Mouse (Mus musculus) adrenal gland (tissue): Measurements from ENCODE around the gene Lmx1a.

Experiments used
- intact Hi-C: fragments of 180-260 bp; cut with DNase I; formaldehyde crosslinking; loops from one replicate; pipeline ENCODE4 v1.15.1; 2025
- long read RNA-seq, 2 experiments: library from polyadenylated mRNA; unstranded; transcript quantifications; one replicate each; pipeline ENCODE4 v2.0.0; 2020; ENCODE audit warnings: borderline replicate concordance in 1 of 2; ENCODE audit not compliant: insufficient replicate concordance in 1 of 2

The Lmx1a gene
- long read RNA-seq, experiment 1: 0 reads
- long read RNA-seq, experiment 2: 0 reads

DNA sequence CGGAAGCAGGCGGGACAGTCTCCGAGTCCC lies at the start of gene Lmx1a:
Gene Lmx1a, plus strand, starts transcription at position 6 of the 30 bp plus-strand sequence.
- intact Hi-C loops: no loop called here

GRCm38 (mm10) chr1:167644866-167645537 lies 44.0 kb upstream of the Lmx1a start:
- intact Hi-C loops: no loop called here

DNA sequence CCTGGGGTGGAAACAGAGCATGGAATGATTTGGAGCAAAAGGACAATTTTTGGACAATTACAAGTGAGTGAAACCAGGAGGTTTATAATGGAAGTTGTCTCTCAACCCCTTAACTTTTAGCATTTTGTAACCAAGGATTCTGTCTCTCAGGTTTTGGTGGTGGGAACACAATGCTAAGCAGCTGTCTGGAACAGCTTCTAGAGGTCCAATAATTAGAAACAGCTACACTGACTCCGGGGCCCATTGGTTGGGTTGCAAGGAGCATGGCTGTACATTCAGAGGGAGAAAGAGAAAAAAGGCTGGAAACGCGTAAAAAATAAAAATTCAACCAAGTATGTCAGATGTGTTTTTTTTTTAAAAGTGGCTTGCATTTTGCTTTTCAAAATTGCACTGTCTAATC lies 40.4 kb upstream of the Lmx1a start:
- intact Hi-C loops: no loop called here

DNA sequence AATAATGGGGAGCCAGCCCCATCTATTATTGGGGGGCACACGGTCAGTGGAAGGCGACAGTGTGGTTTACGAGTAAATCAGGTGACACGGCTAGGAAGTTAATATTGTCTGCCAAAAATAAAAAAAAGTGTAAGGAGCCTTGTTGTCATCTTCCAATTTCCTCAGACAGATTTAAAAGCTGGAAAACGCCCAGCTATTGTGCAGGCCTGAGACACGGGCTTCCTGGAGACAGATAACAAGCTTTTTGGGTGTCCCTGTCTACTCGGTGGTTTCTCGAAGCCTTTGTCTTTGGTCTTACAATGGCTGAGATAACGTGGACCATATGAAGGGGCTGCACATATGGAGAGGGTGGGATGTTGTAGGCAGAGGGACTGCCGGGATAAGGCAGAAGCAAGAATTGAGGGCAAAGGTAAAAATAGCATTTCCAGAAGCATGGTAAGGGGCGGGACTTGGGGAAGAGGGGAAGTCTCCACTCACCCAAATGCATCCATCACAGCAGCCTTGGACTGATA lies 39.9 kb upstream of the Lmx1a start:
- intact Hi-C loops: no loop called here

GRCm38 (mm10) chr1:167652336-167652735 lies 36.7 kb upstream of the Lmx1a start:
- intact Hi-C loops: no loop called here

- intact Hi-C loops: no loop called here
These were observed 30.0 kb upstream of the Lmx1a start for GRCm38 (mm10) chr1:167659065-167659464.

GRCm38 (mm10) chr1:167660521-167661101 lies 28.4 kb upstream of the Lmx1a start:
- intact Hi-C loops: no loop called here

DNA sequence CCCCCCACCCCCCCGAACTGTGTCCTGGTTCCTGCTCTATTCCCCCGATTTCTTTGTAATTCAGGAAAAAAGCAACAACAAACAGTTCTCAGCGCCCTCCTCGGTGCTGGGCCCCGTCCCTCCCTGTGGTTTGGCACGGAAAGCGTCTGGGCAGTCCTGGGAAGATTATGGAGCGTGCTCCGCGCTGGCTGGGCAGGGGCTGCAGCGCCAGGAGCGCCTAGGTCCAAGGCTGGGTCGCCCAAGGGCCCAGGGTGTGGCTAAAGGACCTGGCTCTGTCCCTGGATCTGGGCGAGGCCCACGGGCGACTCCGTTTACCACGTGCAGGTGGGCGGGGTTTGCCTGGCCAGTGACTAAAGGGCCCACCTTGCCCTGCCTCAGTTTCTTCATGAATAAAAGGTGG lies 27.9 kb upstream of the Lmx1a start:
- intact Hi-C loops: no loop called here

GRCm38 (mm10) chr1:167663136-167663535 lies 25.9 kb upstream of the Lmx1a start:
- intact Hi-C loops: no loop called here

DNA sequence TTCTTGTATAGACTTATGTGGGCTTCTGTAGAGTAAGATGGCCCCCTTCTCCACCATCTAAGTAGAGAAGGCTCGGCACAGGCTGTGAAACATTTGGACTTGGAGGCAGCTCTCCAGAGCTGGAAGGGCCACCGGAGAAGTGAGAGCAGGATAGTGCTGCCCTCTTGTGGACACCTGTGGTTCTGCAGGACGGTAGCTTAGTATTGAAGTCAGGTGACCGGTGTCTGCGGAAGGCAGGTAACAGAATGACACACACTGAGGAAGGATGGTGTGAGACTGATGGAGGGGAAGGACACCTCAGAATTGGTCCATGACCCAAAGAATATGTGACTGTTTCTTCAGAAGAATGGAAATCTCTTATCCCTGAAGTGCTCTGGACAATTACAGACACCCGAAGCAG lies 19.2 kb upstream of the Lmx1a start:
- intact Hi-C loops: no loop called here

GRCm38 (mm10) chr1:167672433-167672987 lies 16.5 kb upstream of the Lmx1a start:
- intact Hi-C loops: no loop called here

DNA sequence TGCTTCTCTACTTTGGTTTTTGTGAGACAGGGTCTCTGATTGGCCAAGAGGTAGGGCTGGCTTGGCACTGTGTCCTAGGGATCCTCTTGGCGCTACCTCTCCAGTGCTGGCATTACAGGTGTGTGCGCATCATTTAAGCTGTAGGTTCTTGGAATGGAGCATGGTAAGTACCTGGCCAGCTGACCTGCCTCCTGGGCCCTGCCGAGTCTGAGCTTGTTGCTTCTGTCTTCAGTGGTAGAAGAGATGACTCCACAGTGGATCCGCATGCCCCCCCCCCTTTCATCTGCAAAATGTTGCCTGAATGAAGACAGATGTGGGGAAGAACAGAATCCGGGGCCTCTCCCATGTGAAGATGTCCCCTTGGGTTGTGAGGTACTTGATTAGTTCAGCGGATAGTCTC lies 10.0 kb upstream of the Lmx1a start:
- intact Hi-C loops: no loop called here

DNA sequence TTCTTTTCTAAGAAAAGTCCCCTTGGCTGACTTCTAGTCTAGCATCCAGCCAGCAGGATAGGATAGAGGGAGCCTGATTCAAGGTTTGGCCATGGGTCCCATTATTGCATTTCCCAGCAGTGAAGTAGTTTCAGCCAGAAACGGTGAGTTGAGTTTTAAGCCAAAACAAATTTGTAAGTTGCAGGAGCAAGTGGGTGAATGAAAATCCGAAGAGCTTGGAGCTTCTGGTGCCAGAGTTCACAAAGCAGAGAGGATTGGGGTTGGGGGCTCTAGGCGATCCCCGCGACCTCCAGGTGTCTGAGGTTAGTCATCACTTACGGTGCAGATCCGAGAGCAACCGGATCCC lies 1.1 kb upstream of the Lmx1a start:
- intact Hi-C loops: no loop called here

GRCm38 (mm10) chr1:167688347-167689231 lies 448 bp upstream of the Lmx1a start:
- intact Hi-C loops: no loop called here

DNA sequence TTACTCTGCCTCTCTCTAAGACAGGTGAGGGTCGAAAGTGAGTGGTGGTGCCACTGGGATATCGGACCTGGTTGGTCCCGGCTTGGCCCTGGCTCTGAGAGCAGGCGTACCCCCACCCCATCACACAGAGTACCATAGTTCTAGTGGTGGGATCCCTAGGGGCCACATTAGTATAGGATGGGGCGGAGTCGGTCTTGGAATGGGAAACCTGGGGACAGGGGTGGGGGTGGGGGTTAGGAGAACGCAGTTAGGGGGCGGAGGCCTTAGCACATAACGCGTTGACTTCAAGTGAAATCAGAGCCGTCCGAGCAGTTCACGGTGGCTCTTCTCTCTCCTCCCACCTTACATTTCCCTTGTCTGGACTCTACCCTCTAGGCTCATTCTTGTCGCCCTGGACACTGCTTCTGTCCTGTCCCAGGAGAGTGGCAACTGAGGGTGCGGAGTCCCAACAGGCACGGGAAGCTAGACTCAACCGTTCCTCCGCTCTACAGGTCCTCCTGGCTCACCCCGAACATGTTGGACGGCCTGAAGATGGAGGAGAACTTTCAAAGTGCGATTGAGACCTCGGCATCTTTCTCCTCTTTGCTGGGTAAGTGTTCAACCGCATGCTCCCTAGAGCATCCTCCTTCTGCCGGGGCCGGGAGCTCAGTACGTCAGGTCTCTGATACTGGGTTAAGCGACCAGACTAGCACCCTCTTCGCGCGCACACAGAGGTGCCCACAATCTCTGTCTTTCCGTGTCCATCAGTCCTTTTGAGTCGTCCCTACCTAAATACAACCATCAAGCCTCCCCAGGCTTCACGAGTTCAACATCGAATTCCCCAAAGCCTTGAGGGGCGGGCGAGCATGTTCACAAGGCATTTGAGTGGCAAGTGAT lies 463 bp downstream of the Lmx1a start:
- intact Hi-C loops: no loop called here

DNA sequence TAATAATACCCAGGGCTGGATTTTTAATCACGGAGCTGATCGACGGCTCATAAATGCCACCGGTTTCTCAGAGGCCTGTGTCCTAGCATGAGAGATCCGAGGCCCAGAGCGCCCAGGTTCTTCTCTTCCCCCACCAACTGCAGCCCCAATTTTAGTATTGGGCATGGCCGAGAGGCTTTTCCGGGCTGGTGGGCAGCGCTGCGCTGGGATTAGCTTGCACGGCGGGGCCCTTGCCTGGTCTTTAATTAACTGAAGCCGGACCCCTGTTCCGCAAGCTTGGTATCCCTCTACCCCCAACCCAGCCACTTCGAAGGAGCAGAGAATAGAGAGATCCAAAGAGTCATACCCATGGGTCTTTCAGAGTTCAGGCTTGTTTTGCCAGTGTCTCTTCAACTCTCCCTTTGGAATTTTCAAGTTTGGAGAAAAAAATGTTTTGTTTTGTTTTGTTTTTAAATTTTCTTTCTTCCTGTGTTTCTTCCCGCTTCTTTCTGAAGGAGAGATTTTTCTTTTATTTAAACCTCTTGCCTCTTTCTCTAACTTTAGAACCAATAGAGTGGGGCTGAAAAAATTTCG lies 1.2 kb downstream of the Lmx1a start:
- intact Hi-C loops: no loop called here

DNA sequence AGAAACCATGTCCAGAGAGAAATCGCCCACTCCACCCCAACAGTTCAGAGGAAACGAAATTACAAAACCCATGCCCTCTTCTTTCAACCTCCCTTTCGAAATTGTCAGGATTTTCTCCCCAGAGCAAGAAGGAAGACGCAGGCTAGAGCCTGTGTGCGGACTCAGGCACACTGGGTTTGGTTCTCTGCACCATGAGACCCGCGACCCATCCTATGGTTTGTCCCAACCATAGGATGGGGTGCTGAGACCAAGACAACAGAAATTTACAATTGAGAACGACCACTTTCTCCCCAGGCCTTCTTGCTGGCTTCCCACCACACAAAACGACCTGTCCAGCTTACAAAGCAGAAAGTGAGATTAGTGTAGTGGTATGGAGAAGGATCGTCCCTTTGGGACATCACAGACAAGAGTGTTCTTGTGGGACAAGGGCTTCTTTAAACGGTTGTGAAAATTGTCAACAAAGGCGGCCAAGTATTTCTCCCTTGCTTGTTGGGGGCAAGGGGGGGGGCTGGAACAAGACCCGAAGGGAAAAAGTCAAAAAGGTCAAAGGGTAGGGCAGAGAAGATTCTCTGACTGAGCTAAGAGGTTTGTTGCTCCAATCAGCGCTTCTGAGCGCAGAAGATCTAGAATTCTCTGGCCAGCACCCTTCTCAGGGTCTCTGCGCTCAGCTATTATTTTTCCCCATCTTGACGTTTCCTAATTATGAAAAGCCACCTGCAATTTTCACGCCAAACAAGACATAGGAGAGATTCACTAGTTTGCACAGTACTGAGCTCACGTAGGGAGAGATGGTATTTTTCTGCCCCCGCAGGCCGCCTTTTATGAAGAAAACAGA lies 1.9 kb downstream of the Lmx1a start:
- intact Hi-C loops: no loop called here

DNA sequence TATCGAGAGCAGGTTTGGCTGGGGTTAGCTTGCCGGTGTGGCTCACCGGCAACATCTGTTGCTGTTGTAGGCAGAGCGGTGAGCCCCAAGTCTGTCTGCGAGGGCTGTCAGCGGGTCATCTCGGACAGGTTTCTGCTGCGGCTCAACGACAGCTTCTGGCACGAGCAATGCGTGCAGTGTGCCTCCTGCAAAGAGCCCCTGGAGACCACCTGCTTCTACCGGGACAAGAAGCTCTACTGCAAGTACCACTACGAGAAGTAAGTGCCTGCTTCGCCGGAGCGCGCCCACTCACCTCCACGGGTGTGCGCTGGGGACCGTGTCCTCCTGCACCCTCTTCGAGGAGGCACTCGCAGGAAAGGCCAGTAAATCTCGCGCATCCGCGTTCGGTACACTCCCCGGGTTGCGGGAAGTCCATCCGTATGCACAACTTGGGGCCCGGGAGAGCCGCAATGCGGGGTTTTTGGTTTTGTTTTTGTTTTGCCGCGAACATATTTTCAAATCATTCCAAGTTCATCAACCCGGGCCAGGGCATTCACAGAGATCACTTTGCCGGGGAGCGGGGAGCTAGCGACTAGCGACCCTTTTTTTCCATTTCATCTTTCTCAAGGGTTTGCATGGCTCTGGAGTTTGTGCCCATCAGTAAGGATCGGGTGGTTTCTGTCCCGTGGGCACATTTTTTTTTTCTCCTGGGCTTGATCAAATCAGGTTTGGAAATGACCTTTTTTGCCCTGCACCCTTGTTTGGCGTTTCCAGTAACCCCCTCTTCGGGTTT lies 3.1 kb downstream of the Lmx1a start:
- intact Hi-C loops: no loop called here

GRCm38 (mm10) chr1:167692683-167693045 lies 3.6 kb downstream of the Lmx1a start:
- intact Hi-C loops: no loop called here
